Mouse (Mus musculus) B cell, adult 2 months (primary cell): ENCODE results near the gene Olfr648.

Source experiments
- DNase-seq, 2 experiments: peaks; one replicate each; pipeline ENCODE4 v3.0.0; 2022

Olfr648 gene

DNA sequence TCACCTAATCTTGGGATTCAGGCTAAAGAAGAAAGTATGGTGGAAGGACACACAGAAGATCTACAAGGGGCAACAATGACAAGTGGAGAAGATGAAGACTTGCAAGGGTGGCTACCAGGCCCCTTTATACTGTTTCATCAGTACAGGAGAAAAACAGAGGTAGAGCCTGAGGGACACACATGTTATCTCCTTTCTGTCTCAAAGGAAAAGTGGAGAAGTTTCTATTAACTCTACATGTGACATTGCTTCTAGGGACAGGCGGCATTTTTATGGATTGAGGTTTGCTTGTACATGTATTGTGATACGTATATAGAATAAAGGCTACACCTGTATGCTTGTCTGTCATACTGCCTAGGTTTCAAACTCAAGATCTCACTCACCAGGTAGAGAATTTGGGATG, at the start of gene Olfr648:
TSS of gene Olfr648 (minus strand) at position 101 of the 400 bp plus-strand sequence.
- DNase-seq, result no peak

DNA sequence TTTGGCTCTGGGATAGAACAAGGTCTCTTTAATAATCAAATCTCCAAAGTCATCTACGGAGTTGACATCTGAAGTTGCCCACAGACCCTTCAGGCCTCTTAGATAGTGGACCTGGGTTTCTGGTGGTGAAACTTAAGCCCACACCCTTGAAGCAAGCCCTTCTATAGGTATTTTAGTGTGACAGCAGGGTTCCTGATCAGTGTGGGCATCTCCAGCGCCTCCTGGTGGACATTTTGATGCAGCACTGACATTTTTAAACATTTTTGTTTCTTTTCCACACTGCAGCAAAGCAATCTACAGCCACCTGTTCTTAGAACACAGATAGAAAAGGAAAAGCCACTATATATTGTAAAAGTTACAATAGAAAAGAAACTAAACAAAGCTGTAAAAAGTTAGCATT, 48.0 kb upstream of the Olfr648 start:
- peak; percentile 70 to 73 for DNase-seq

DNA sequence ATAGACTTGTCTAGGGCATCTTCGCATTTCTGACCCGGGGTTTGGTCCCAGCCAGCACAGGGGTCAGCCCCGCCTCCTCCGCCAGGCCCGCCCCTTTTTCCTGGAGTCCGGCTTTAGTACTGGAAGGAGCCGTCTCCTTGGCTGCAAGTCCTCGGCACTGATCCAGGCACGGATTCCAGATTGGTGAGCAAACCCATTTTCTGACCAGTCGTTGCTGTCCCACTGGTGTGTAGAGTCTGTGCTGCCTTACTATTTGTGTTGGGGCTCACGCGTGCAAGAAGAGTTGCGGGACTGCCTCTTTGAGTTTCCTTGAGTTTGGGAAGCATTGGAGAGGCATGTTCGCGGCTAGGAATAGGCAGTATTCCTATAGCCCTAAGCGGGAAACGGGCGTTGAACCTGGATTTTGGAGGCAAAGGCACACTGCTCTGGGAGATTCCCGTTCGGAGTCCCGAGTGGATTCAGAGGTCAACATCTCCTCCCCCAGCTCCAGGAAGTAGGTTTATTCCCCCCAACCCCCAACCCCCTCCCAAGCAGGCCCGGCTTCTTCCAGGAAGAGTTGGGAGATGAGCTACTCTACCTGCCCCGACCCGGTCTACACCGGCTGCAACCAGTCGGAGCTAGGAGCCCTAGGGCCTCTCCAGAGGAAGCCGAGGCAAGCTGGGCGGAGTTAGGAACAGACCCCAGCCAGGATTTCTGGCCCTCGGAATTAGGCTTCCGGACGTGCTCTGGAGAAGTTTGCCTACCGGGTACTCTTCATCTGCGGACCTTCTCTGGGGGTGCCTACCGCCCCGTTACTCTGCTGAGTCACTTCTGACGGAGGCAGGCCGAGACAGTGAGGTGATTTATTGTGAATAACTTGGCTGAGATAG, 35.7 kb upstream of the Olfr648 start, which contains the start of gene Trim6:
TSS of gene Trim6 (plus strand) at position 93 of the 869 bp plus-strand sequence.
- peak; percentile 20 for DNase-seq

DNA sequence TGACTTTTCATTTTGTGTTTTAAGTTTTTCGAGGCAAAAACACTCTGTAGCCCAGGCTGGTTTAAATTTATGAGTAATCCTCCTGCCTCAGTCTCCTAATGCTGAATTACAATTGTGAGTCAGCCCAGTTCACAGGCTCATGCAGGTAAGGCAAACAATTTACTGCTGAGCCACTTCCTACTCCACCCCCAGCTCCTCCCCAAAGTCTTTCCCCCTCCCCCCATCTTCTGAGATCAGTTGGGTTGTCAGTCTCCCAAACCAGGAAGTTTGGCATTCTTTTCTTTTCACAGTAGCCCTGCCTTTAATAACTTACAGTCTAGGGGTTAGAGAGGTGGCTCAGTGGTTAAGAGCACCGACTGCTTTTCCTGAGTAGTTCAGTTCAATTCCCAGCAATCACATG, 34.7 kb upstream of the Olfr648 start:
- no peak for DNase-seq

DNA sequence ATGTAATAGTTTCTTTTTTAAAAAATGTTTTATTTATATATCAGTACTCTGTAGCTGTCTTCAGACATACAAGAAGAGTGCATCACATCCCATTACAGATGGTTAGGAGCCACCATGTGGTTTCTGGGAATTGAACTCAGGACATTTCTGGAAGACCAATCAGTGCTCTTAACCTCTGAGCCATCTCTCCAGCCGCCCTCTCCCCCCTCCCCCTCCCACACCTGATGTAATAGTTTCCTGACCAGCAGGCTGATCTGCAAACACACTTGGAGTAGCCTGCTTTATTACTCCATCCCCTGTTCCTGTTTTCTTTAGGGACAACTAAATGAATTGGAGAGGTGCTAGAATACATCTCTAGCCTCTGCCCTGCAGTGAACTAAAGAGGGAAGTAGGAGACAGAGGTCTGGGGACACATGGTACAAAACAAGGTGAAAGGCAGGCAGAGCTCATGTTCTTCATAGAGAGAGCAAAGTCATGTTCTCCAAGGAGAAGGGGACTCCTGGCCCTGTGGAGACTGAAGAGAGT, 32.9 kb upstream of the Olfr648 start:
- DNase-seq, result no peak

DNA sequence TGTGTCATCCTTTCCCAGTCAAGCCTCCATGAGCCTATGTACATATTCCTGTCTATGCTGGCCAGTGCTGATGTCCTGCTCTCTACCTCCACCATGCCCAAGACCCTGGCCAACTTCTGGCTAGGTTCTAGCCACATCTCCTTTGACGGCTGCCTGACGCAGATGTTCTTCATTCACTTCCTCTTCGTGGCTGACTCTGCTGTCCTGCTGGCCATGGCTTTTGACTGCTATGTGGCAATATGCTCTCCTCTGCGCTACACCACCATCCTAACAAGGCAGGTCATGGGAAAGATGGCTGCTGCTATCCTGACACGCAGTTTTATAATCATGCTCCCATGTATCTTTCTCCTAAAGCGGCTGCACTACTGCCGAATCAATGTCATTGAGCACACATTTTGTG, 23.0 kb upstream of the Olfr648 start:
- DNase-seq, result no peak

DNA sequence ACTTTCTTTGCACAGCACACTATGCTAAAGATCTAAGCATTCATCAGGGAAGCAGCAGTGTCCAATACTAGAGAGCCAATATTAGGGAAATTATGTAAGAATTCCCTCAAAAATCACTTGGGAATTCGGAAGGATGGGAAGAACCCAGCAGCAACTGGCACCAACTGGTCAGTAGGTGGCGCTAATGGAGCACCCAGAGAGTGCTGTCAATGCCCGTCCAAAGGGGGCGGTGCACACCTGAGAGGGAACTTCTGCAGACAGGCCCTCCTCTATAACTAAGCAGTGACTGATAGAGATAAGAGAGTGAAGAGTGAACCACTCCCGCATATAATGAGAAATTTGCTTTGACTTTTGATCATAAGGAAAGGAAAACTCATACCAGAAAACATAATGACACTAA, 16.6 kb upstream of the Olfr648 start:
- DNase-seq, result peak; percentile 76 to 80

DNA sequence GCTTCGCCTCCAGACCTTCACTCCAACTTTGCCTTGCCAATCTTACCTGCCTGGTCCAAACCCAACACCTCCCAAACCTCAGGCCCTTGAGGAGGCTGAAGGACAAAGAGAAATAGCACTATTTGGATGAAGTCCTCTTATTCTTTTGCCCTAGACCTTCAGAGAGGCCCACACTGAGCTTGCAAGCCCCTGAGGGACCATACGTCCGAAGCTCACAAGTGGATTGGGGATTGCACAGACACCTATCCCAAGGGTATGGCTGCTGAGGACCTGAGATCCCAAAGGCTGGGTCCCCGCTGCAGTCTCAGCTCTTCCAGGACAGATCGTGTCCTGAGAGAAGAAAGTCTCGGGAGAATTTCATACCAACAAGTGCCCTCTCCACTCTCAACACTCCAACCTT, 12.7 kb upstream of the Olfr648 start, which contains the start of gene Olfr649:
TSS of gene Olfr649 (minus strand) at position 101 of the 400 bp plus-strand sequence.
- no peak for DNase-seq

DNA sequence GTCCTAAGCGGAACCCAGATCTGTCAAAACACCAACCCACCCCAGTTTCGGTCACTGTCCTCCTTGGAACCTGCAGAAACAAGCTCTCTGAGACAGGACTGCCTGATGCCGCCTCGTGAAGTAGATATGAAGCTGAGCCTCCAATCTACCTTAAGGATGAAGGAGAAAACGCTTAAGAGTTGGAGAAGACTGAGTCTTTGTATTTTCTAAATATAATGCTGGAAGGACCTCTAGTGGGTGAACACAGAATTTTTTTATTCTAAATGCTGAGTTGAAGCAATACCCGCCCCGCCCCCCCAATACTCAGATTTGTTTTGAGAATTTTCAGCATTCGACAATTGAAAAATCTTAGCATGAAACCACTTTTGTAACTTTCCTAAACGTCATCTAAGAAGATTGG, 8.1 kb upstream of the Olfr648 start:
- DNase-seq, result no peak

DNA sequence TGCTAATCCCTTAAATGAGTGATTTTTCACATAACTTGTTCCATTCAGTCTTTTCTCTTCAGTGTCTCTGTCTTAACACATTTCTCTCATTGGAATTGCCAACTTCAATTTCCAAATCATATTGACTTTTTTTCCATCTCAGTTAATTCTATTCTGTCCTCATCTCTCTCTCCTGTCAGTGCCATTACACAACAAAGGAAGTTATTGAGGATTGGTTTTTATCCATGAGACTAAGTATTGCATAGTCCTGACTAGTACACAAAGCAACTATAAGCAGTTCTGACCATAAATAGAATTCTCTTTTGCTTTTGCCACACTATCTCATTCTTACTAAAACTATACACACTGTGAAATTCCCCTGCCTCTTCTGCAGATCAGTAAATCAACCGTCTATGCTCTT, 4.1 kb downstream of the Olfr648 start:
- no peak for DNase-seq

DNA sequence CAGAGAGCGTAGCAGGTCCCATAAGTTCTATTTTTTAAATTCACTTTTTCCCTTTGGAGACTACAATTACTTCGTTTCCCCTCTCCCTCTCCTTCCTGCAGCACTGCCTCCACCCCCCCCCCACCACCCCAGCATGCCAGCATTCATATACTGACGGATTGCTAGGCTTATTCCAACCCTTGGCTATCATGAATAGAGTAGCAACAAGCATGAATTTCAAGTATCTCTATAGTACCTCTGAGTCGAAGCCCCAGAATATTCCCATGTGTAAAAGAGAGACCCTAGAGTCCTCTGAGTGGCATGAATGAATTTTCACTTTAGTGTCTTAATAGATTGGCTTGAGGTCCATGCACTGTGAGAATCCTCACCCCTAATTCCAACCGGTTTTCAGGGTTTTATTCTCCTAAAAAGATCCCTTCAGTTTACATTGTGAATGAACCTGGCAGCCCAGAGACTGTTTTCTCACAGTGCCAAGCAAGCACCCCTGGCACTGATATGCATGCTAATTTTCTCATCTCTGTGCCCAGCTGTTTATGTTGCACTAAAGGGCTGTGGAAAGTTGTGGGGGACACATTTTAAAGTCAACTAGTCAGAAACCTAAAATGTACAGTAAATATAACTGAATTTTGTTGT, 4.7 kb downstream of the Olfr648 start:
- DNase-seq, result no peak

DNA sequence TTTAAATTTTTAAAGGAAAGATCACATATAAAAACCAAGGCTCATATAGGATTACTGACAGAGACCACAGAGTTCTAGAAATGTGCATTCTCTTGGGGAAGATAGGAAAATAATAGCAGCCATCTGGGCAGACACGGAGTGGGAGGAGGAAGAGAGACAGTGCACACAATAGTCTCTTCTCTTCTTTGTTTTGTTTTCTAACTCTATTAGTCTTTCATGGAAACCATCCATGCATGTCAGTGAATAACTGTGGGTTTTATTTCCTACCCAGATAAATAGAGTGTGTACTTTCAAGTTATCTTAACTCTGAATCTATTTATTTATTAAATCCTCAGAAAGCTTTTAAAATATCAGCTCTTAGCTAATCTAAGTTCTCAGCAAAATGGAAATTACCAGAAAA, 8.1 kb downstream of the Olfr648 start:
- DNase-seq, result no peak

DNA sequence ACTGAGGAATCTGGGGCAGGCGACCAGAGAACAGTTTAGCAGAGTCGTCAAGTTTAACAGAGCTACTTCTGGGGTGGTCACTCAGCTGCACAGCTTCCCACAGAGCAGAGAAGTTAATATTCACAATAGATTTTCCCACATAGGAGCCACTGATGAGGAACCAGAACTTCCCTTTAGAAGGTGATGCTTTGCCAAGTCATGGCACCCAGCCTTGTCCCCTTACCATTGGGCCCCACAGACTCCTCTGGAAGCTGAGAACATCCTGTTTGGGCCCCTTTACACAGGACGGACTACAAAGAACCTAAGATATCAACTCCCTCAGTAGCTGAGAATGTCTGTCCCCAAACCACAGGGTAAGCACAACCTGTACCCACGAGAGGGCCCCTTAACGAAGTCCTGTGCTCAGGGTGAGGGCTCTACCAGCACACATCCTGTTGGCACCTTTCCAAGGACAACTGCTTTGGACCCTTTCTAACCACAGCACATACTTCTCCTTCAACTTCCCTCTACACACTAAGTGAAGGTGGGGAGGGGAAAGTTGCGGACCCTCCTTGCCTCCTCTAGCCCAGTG, 13.5 kb downstream of the Olfr648 start:
- DNase-seq, result peak in 1 of 2 experiments; percentile 9

DNA sequence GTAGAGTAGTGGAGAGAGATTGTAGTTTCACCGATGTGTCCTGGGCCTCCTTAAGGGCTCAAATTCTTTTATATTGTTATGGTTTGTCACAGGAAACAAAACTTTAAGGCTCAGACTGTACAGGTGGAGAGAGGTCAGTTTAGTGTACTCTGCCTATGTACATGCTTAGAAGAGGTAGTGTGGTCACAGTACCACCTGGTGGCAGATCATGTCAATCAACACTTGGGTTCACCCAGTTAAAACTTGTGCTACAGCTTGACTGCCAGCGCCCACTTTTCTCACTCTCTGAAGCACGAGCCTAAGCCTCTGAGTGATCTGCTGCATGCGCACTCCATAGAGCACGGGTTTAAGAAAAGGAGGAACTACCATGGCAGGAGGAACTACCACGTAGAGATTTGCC, 16.1 kb downstream of the Olfr648 start:
- DNase-seq, result no peak

DNA sequence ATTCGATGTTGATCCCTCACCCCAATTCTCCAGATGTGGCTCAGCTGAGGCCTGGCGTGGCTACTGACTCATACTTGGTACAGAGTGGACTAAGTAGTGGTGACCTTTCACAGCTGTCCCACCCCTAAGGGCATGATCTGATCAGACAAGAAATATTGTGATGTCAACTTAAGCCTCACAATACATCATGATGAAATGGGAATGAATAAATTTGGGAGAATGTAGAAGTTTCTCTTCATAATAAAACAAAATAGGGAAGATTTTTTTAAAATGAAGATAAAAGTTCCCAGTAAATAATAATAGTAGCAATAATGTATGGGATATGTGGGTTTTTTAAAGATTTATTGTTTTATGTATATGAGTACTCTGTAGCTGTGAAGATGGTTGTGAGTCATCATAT, 32.7 kb downstream of the Olfr648 start, which contains the start of gene Ubqlnl:
TSS of gene Ubqlnl (minus strand) at position 101 of the 400 bp plus-strand sequence.
- no peak for DNase-seq

DNA sequence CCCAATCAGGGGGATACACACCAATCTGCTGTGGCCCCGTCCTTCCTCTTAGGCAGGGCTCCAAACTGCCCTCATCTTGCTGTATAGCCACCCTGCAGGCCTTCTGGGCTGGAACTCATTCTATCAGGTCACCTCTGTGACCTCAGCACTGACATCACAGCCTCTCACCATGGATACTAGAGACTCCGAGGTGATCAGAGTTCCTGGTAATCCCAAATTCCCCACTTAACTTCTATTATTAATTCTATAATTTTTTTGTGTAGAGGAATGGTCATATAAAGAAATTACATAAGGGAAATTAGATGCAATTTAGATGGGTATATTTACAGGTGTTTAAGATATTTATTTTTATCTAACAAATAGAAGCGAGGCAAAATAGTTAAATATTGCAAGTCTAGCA, 40.0 kb downstream of the Olfr648 start, which contains the start of gene Ubqln3:
TSS of gene Ubqln3 (minus strand) at position 101 of the 400 bp plus-strand sequence.
- DNase-seq, result no peak

DNA sequence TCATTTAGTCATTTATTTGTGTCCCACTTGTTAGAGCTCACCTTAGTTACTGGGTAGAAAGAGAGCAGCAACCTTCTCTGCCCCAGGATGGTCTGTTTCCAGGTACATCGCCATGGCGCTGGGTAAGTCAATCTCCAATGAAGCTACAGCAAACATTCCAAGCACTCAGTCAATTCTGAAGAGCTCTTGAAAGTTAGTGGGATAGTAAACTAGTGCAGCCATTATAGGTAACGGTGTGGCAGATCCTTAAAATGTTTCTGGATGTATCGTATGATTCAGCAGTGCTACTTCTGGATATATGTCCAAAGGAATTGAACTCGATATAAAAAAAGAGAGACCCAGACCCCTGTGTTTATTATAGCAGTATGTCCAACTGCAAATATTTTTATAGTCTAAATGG, 45.9 kb downstream of the Olfr648 start, which contains the start of gene Olfr643:
TSS of gene Olfr643 (minus strand) at position 101 of the 400 bp plus-strand sequence.
- DNase-seq, result no peak

DNA sequence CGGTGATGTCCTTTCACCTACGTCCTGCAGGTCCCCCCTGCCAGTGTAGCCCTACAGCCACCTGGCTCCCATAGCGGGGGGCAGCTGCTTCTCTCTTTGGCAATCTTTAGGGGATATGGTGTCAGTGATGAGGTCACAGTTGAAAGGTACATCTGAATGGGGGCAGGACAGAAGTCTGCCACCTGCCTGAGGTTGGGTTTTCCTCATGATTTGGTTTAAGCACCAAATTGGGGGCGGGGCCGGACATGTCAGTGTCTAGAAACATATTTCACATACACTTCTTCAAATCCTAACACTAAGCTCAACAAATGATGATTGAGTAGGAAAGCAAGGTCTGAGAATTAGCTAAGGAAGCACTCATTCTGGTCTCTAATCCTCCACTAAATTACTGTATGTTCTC, 53.5 kb downstream of the Olfr648 start, which contains the start of gene Ubqln5:
TSS of gene Ubqln5 (minus strand) at position 101 of the 400 bp plus-strand sequence.
- no peak for DNase-seq
